Mouse (Mus musculus) hindbrain, postnatal 0 days (tissue): ENCODE results near the gene Exoc3l2. TPM values are rescaled to one million over a fixed set of nuclear protein-coding genes. Genes with fewer than 3 reads are reported as not detected.

Experiments
- ATAC-seq: fragments of 200-750 bp; cut with Nextera tagmentation; 2 replicates; pipeline ENCODE4 v1.8.0; 2017; ENCODE audit warnings: mild to moderate bottlenecking, moderate TSS enrichment, moderate library complexity
- DNase-seq: peaks from one replicate; pipeline ENCODE4 v3.0.0-alpha.2; 2015; ENCODE audit warnings: low spot score
- H3K27ac ChIP-seq: fragments of 300-500 bp; sonication (generic); 2 replicates; pipeline ENCODE4 v1.5.1; 2014; ENCODE audit warnings: mild to moderate bottlenecking
- H3K27me3 ChIP-seq: fragments of 300-500 bp; sonication (generic); 2 replicates; pipeline ENCODE4 v1.6.1; 2014; ENCODE audit warnings: low read length, mixed read lengths; ENCODE audit not compliant: insufficient read depth
- H3K36me3 ChIP-seq: fragments of 300-500 bp; sonication (generic); 2 replicates; pipeline ENCODE4 v1.6.1; 2014; ENCODE audit warnings: low read length, mixed read lengths; ENCODE audit not compliant: insufficient read depth
- H3K4me1 ChIP-seq: fragments of 300-500 bp; sonication (generic); 2 replicates; pipeline ENCODE4 v1.6.1; 2014; ENCODE audit warnings: antibody characterized with exemption, low read length, mixed read lengths; ENCODE audit not compliant: insufficient read depth
- H3K4me2 ChIP-seq: fragments of 300-500 bp; sonication (generic); 2 replicates; pipeline ENCODE4 v1.6.1; 2014; ENCODE audit warnings: low read depth, mild to moderate bottlenecking, low read length, moderate library complexity, mixed read lengths
- H3K4me3 ChIP-seq: fragments of 300-500 bp; sonication (generic); 2 replicates; pipeline ENCODE4 v1.5.1; 2014; ENCODE audit warnings: low read length
- H3K9ac ChIP-seq: fragments of 300-500 bp; sonication (generic); replicated peaks from 2 replicates; pipeline ENCODE4 v1.6.1; 2014; ENCODE audit warnings: mild to moderate bottlenecking, low read length, moderate library complexity, mixed read lengths
- H3K9me3 ChIP-seq: fragments of 300-500 bp; sonication (generic); 2 replicates; pipeline ENCODE4 v1.6.1; 2016; ENCODE audit warnings: low read length, mixed read lengths
- CTCF ChIP-seq: IDR thresholded peaks from 2 replicates; pipeline ENCODE4 v1.5.1; 2016; ENCODE audit warnings: antibody characterized with exemption, control low read depth, low read depth
- WGBS: fragments of 180-500 bp; shearing (Covaris S2); extraction: QIAGEN DNeasy Blood & Tissue Kit; methylation state at CpG from one replicate; pipeline ENCODE4 v1.1.7; 2014; 5-methylcytosine and 5-hydroxymethylcytosine counted together
- polyA plus RNA-seq: library from polyadenylated mRNA; unstranded; fragments of >200 nt; fragmentation: Nextera tagmentation; extraction: Ambion mirVana; gene quantifications from 2 replicates; pipeline ENCODE4 v1.2.1, GENCODE M21; 2015
- total RNA-seq: library from RNA; depleted of rRNA; stranded (reverse); fragments of >200 nt; gene quantifications from 2 replicates; pipeline ENCODE4 v1.2.3, GENCODE M21; 2014; rRNA removed

The Exoc3l2 gene
- 0.61 and 1.3 TPM in 2 replicates for total RNA-seq
- polyA plus RNA-seq: 2.0 and 2.3 TPM in 2 replicates

GRCm38 (mm10) chr7:19462884-19463381, at the start of gene Exoc3l2:
TSS of gene Exoc3l2 (plus strand) at chr7:19463331.
- Histone ChIP-seq H3K4me3 (no peak within 1 kb of the TSS), H3K9me3 (no peaks in the 10 kb centered on the region), H3K9ac (no peak within 1 kb of the TSS), H3K27me3 (no peaks in the 10 kb centered on the region), H3K27ac (no peak within 1 kb of the TSS), H3K36me3 (no peaks in the 10 kb centered on the region), H3K4me2 (no peak within 1 kb of the TSS), H3K4me1 (no peaks in the 10 kb centered on the region)
- WGBS: 22% methylated on average over 6 of the region's 6 CpGs
- DNase-seq (no peak), ATAC-seq (no peak)
- no peak for TF ChIP-seq CTCF

GRCm38 (mm10) chr7:19413525-19413924, 49.6 kb upstream of the Exoc3l2 start:
- no peaks in the 10 kb centered on the region for H3K4me1 ChIP-seq
- no peak overlapping the region for H3K4me3 ChIP-seq
- no peak overlapping the region for H3K27ac ChIP-seq
- H3K36me3 ChIP-seq: no peaks in the 10 kb centered on the region
- H3K4me2 ChIP-seq: no peak overlapping the region
- 88% methylated on average over 3 of the region's 3 CpGs for WGBS
- no peak for DNase-seq
- H3K27me3 ChIP-seq: no peaks in the 10 kb centered on the region
- no peak overlapping the region for H3K9ac ChIP-seq
- no peak for ATAC-seq
- H3K9me3 ChIP-seq: no peaks in the 10 kb centered on the region
- no peak for TF ChIP-seq CTCF

GRCm38 (mm10) chr7:19416590-19416989, 46.5 kb upstream of the Exoc3l2 start:
- H3K9me3 ChIP-seq: no peaks in the 10 kb centered on the region
- H3K4me2 ChIP-seq: no peak overlapping the region
- 86% methylated on average over 15 of the region's 15 CpGs for WGBS
- H3K4me3 ChIP-seq: no peak overlapping the region
- no peaks in the 10 kb centered on the region for H3K4me1 ChIP-seq
- DNase-seq (no peak), ATAC-seq (no peak)
- no peak for TF ChIP-seq CTCF
- H3K27ac ChIP-seq: no peak overlapping the region
- H3K36me3 ChIP-seq: no peaks in the 10 kb centered on the region
- H3K27me3 ChIP-seq: peaks cover 5% of the 10 kb centered on the region; the same call in 1 of the 2 replicates
- H3K9ac ChIP-seq: no peak overlapping the region

- Histone ChIP-seq H3K36me3 (0 out of 2 replicates have a peak, but pooled peaks cover 5% of the 10 kb centered on the region), H3K27me3 (peaks cover 5% of the 10 kb centered on the region; the same call in 1 of the 2 replicates), H3K4me2 (peak overlapping the region; percentile 38), H3K27ac (no peak overlapping the region), H3K4me1 (no peaks in the 10 kb centered on the region), H3K9me3 (no peaks in the 10 kb centered on the region), H3K4me3 (no peak overlapping the region), H3K9ac (no peak overlapping the region)
- ATAC-seq (no peak), DNase-seq (no peak)
- WGBS: 9% methylated on average over 28 of the region's 28 CpGs
- no peak for TF ChIP-seq CTCF
Observed at GRCm38 (mm10) chr7:19420121-19420520, 43.0 kb upstream of the Exoc3l2 start.

- H3K27me3 ChIP-seq: peaks cover 5% of the 10 kb centered on the region; the same call in 1 of the 2 replicates
- ATAC-seq: peak; percentile 95
Observed at GRCm38 (mm10) chr7:19420821-19421636, 42.1 kb upstream of the Exoc3l2 start.

GRCm38 (mm10) chr7:19423083-19423482, 40.0 kb upstream of the Exoc3l2 start:
- no peak for ATAC-seq
- H3K4me1 ChIP-seq: no peaks in the 10 kb centered on the region

More at GRCm38 (mm10) chr7:19420821-19421636, 42.1 kb upstream of the Exoc3l2 start:
- no peak for TF ChIP-seq CTCF
- Histone ChIP-seq H3K9ac (0 out of 2 replicates have a peak overlapping the region, but pooled peaks have one; percentile 9), H3K9me3 (no peaks in the 10 kb centered on the region), H3K4me1 (no peaks in the 10 kb centered on the region), H3K4me3 (peak overlapping the region; percentile 41), H3K27ac (no peak overlapping the region), H3K36me3 (peaks cover 14% of the 10 kb centered on the region), H3K4me2 (peak overlapping the region; percentile 66)
- DNase-seq: peak; percentile 95
- WGBS: 12% methylated on average over 43 of the region's 43 CpGs

More at GRCm38 (mm10) chr7:19423083-19423482, 40.0 kb upstream of the Exoc3l2 start:
- no peaks in the 10 kb centered on the region for H3K9me3 ChIP-seq
- H3K9ac ChIP-seq: no peak overlapping the region
- H3K4me3 ChIP-seq: no peak overlapping the region
- peaks cover 5% of the 10 kb centered on the region; the same call in 1 of the 2 replicates for H3K27me3 ChIP-seq
- peaks cover 27% of the 10 kb centered on the region for H3K36me3 ChIP-seq
- no peak for TF ChIP-seq CTCF
- no peak for DNase-seq
- 87% methylated on average over 3 of the region's 3 CpGs for WGBS
- no peak overlapping the region for H3K4me2 ChIP-seq
- no peak overlapping the region for H3K27ac ChIP-seq
